Mouse (Mus musculus): ENCODE results near the gene Gal3st2b.
"Not testable (repeated sequence)": the region's sequence is repeated elsewhere in the genome, so short reads cannot be mapped to it uniquely, and the experiment has no call there.

- TF ChIP-seq CTCF (IDR thresholded peaks at IDR 0.05; ENCODE audit: extremely low read depth, insufficient read length, insufficient replicate concordance, low read depth, low read length); POLR2A (IDR thresholded peaks at IDR 0.05; ENCODE audit: low read depth, low read length): not testable (repeated sequence)
These were observed 57.7 kb downstream of the Gal3st2b start for GRCm38 (mm10) chr1:93975764-93976163.
